Mouse (Mus musculus) limb, embryonic 11.5 days (tissue): ENCODE results near the gene Plekha5. TPM values are rescaled to one million over a fixed set of nuclear protein-coding genes. Genes with fewer than 3 reads are reported as not detected.
"Not testable (repeated sequence)": the region's sequence is repeated elsewhere in the genome, so short reads cannot be mapped to it uniquely, and the experiment has no call there.

Experiments
- ATAC-seq: fragments of 200-750 bp; cut with Nextera tagmentation; 2 replicates; pipeline ENCODE4 v1.8.0; 2017; ENCODE audit warnings: low read depth; ENCODE audit not compliant: insufficient number of reproducible peaks, low FRiP score, low TSS enrichment
- DNase-seq: peaks from one replicate; pipeline ENCODE4 v3.0.0-alpha.2; 2015; ENCODE audit warnings: low spot score
- H3K27ac ChIP-seq: fragments of 300-500 bp; sonication (generic); replicated peaks from 2 replicates; pipeline ENCODE4 v1.5.1; 2014; ENCODE audit warnings: low read depth, mild to moderate bottlenecking, low read length
- H3K27me3 ChIP-seq: fragments of 300-500 bp; sonication (generic); 2 replicates; pipeline ENCODE4 v1.6.1; 2014; ENCODE audit warnings: mild to moderate bottlenecking, low read length, mixed read lengths; ENCODE audit not compliant: control insufficient read depth, insufficient read depth
- H3K36me3 ChIP-seq: fragments of 300-500 bp; sonication (generic); 2 replicates; pipeline ENCODE4 v1.6.1; 2014; ENCODE audit warnings: mild to moderate bottlenecking, low read length, moderate library complexity, mixed read lengths; ENCODE audit not compliant: control insufficient read depth, insufficient read depth
- H3K4me1 ChIP-seq: fragments of 300-500 bp; sonication (generic); 2 replicates; pipeline ENCODE4 v1.6.1; 2014; ENCODE audit warnings: low read length, mixed read lengths; ENCODE audit not compliant: control insufficient read depth, insufficient read depth
- H3K4me2 ChIP-seq: fragments of 300-500 bp; sonication (generic); 2 replicates; pipeline ENCODE4 v1.6.1; 2014; ENCODE audit warnings: low read depth, mild to moderate bottlenecking, moderate library complexity; ENCODE audit not compliant: severe bottlenecking
- H3K4me3 ChIP-seq: fragments of 300-500 bp; sonication (generic); 2 replicates; pipeline ENCODE4 v1.5.1; 2014; ENCODE audit warnings: low read depth, low read length
- H3K9ac ChIP-seq: fragments of 300-500 bp; sonication (generic); 2 replicates; pipeline ENCODE4 v1.6.1; 2014; ENCODE audit warnings: mild to moderate bottlenecking, low read length
- H3K9me3 ChIP-seq: fragments of 300-500 bp; sonication (generic); 2 replicates; pipeline ENCODE4 v1.6.1; 2016; ENCODE audit warnings: low read length; ENCODE audit not compliant: control insufficient read depth
- WGBS: fragments of 180-500 bp; shearing (Covaris S2); extraction: QIAGEN DNeasy Blood & Tissue Kit; methylation state at CpG from one replicate; pipeline ENCODE4 v1.1.7; 2014; 5-methylcytosine and 5-hydroxymethylcytosine counted together
- polyA plus RNA-seq: library from polyadenylated mRNA; unstranded; fragments of >200 nt; fragmentation: Nextera tagmentation; extraction: Ambion mirVana; gene quantifications from 2 replicates; pipeline ENCODE4 v1.2.1, GENCODE M21; 2014

Plekha5 gene
- polyA plus RNA-seq, 1 experiment from 2014 or later = 54.5 TPM

DNA sequence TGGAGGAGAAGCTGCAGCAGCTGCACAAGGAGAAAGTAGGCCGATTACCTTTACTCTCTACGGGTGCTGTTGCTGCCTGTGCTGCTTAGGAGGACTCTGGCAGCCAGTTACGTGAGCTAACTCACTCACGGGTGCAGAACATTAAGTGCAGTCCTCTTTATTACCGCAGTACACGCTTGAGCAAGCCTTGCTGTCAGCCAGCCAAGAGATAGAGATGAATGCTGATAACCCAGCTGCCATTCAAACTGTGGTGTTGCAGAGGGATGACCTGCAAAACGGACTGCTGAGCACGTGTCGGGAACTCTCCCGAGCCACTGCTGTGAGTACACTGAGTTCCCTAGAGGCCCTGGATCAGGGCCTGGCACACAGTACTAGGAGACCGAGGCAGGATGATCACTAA, 146.3 kb downstream of the Plekha5 start:
- 92% methylated on average over 11 of the region's 11 CpGs for WGBS
- no peak for DNase-seq
- Histone ChIP-seq H3K9me3 (no peaks in the 10 kb centered on the region), H3K4me2 (no peak overlapping the region), H3K9ac (no peak overlapping the region), H3K4me3 (no peak overlapping the region), H3K4me1 (no peaks in the 10 kb centered on the region), H3K36me3 (peaks cover 9% of the 10 kb centered on the region), H3K27me3 (no peaks in the 10 kb centered on the region), H3K27ac (no peak overlapping the region)
- no peak for ATAC-seq

DNA sequence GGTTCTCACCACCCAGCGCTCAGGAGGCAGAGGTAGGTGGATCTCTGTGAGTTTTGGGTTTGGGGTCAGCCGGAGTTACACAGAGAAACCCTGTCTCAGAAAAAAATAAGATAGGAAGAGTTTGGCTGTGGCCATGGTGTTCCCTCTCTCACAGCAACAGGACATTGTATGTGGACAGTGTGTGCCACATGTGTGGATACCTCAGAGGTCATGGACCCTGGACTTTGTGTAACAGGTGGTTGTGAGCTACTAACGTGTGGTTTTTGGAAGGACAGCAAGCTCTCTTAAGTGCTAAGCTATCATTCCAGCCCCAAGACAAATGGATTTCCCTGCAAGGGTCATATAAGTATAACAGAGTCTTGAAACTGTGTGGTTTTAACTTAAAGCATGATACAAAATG, 151.1 kb downstream of the Plekha5 start:
- H3K4me3 ChIP-seq = no peak overlapping the region
- no peak overlapping the region for H3K27ac ChIP-seq
- DNase-seq = no peak
- no peaks in the 10 kb centered on the region for H3K4me1 ChIP-seq
- no peaks in the 10 kb centered on the region for H3K27me3 ChIP-seq
- ATAC-seq = no peak
- H3K36me3 ChIP-seq = peaks cover 13% of the 10 kb centered on the region
- no peaks in the 10 kb centered on the region for H3K9me3 ChIP-seq
- H3K9ac ChIP-seq = no peak overlapping the region
- H3K4me2 ChIP-seq = no peak overlapping the region
- WGBS = 92% methylated on average over 3 of the region's 3 CpGs

DNA sequence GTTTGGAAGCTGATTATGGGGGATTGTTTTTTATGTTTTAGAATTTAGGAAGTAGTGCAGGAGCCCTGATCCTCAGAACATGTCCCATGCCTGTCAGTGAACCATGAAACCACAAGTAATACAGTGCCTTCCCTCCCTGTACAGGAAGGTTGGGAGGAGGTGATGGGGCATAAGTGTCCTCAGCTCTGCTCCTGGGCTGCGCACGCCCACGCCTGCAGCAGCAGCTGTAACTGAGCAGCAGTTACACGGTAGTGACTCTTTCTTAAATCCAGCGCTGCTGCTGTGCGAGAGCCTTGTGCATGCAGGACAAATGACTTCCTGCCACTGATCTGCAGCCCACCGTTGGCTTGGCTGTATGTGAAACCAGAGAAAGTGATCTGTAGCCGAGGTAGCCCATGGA, 152.3 kb downstream of the Plekha5 start:
- no peak overlapping the region for H3K4me3 ChIP-seq
- DNase-seq (no peak), ATAC-seq (no peak)
- peaks cover 13% of the 10 kb centered on the region for H3K36me3 ChIP-seq
- no peak overlapping the region for H3K9ac ChIP-seq
- H3K27ac ChIP-seq = no peak overlapping the region
- 73% methylated on average over 8 of the region's 8 CpGs for WGBS
- H3K9me3 ChIP-seq = no peaks in the 10 kb centered on the region
- no peaks in the 10 kb centered on the region for H3K27me3 ChIP-seq
- H3K4me2 ChIP-seq = no peak overlapping the region
- no peaks in the 10 kb centered on the region for H3K4me1 ChIP-seq

DNA sequence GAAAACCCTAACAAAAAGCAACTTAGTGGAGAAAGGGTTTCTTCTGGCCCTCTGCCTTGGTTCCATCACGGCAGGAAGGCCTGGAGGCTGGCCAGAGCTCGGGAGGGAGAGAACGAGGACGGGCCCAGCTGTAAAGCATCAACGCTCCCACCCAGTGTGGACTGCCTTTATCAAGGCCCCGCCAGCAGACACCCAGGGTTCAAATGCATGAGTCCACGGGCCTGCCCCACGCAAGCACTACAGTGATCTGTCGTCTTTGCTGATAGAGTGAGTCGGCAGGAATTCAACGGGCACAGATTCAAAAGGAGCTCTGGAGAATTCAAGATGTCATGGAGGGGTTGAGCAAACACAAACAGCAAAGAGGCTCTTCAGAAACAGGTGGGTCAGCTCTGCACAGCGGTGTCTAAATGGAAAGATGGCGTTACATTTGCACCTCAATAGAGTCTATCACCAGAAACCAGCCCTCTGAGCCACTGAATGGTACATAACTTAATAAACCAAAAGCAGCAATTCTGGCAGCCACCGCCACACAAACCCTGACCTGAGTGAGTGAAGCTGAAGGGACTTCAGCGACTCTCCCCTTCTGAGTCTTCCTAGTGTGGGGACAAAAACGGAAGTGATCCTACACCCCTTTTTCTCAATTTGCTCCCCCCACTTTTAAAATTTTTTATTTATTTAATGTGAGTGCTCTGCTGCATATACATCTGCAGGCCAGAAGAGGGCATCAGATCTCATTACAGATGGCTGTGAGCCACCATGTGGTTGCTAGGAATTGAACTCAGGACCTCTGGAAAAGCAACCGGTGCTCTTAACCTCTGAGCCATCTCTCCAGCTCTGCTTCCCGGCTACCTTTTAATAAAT, 153.3 kb downstream of the Plekha5 start:
- H3K4me1 ChIP-seq = no peaks in the 10 kb centered on the region
- no peak overlapping the region for H3K4me3 ChIP-seq
- 87% methylated on average over 18 of the region's 18 CpGs for WGBS
- H3K27ac ChIP-seq = no peak overlapping the region
- DNase-seq (no peak), ATAC-seq (no peak)
- no peaks in the 10 kb centered on the region for H3K9me3 ChIP-seq
- no peaks in the 10 kb centered on the region for H3K27me3 ChIP-seq
- H3K9ac ChIP-seq = no peak overlapping the region
- no peak overlapping the region for H3K4me2 ChIP-seq
- peaks cover 13% of the 10 kb centered on the region for H3K36me3 ChIP-seq

DNA sequence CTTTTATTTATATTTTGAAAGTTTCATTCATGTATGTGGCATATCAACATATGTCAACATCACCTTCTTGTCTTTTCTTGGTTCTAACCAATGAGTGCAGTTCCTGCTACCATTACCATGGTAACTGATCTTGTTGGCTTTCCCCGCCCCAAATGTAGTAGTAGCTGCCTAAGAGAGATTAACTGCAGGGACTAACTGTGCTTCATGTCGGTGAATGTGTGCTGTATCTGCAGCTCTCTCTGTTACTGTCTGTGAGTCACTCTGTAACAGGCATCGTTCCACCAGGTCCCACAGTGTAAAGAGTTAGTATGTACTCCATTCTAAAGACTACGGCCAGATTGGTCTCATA, 153.9 kb downstream of the Plekha5 start:
- Histone ChIP-seq H3K36me3 (peaks cover 13% of the 10 kb centered on the region), H3K27ac (no peak overlapping the region), H3K4me1 (no peaks in the 10 kb centered on the region), H3K27me3 (no peaks in the 10 kb centered on the region), H3K9ac (no peak overlapping the region), H3K9me3 (no peaks in the 10 kb centered on the region), H3K4me3 (no peak overlapping the region), H3K4me2 (no peak overlapping the region)
- WGBS = 93% methylated on average over 4 of the region's 4 CpGs
- DNase-seq (no peak), ATAC-seq (no peak)

DNA sequence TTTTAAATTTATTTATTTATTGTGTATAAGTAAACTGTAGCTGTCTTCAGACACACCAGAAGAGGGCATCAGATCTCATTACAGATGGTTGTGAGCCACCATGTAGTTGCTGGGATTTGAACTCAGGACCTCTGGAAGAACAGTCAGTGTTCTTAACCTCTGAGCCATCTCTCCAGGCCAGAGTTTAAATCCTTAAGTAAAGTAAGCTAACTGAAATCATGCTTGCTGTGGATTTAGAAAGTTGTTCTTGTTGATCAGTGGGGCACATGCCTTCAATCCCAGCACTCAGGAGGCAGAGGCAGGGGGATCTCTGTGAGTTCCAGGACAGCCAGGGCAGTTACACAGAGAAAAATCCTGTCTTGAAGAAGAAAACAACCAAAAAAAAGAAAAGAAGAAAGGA, 155.1 kb downstream of the Plekha5 start:
- not testable (repeated sequence) for H3K36me3 ChIP-seq, DNase-seq, H3K4me3 ChIP-seq, H3K27ac ChIP-seq, H3K4me1 ChIP-seq, ATAC-seq, H3K27me3 ChIP-seq, H3K9me3 ChIP-seq, H3K9ac ChIP-seq, H3K4me2 ChIP-seq

DNA sequence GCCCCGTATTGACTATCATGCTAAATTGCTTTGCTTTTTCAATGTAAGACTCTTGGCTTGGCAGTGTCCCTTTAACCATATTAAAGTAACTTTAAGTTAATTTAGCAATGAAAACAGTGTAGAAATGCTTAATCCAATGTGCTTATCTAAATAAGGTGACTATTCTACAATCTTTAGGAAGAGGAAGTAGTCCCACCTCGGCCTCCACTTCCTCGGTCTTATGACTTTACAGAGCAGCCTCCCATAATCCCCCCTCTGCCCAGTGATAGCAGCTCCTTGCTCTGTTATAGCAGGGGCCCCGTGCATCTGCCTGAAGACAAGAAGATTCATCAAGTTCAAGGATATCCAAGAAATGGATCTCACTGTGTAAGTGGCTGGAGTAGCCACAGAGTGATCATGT, 156.3 kb downstream of the Plekha5 start:
- ATAC-seq = no peak
- H3K4me1 ChIP-seq = no peaks in the 10 kb centered on the region
- H3K27me3 ChIP-seq = no peaks in the 10 kb centered on the region
- H3K9me3 ChIP-seq = no peaks in the 10 kb centered on the region
- no peak overlapping the region for H3K27ac ChIP-seq
- H3K36me3 ChIP-seq = peaks cover 7% of the 10 kb centered on the region; the same call in 1 of the 2 replicates
- no peak overlapping the region for H3K9ac ChIP-seq
- no peak for DNase-seq
- H3K4me2 ChIP-seq = no peak overlapping the region
- WGBS = 91% methylated on average over 4 of the region's 4 CpGs
- H3K4me3 ChIP-seq = no peak overlapping the region

DNA sequence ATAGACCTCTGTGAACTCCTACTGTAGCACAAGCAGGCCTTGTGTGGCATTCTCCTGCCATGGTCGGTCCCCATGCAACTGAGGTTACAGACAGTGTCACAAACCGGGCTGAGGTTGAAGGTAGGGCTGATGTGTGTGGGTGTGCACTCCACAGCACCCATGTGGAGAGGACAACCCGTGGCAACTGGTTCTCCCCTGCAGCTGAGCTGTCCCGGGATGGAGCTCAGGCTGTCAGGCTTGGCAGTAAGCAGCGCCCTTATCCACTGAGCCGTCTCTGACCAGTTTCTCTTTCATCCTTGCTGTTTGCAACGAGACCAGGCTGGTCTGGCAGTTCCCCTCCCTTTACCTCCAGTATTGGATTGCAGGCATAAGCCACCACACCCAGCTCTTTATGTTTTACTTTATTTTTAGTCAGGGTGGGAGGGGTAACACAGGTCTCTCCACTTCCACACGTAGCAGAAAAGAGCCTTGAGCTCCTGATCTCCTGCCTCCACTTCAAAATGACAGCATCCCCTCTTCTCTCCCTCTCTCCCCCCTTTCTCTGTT, 162.9 kb downstream of the Plekha5 start:
- H3K4me3 ChIP-seq = no peak overlapping the region
- H3K9ac ChIP-seq = no peak overlapping the region
- 90% methylated on average over 8 of the region's 8 CpGs for WGBS
- no peak overlapping the region for H3K4me2 ChIP-seq
- no peaks in the 10 kb centered on the region for H3K27me3 ChIP-seq
- no peak overlapping the region for H3K27ac ChIP-seq
- H3K36me3 ChIP-seq = peaks cover 13% of the 10 kb centered on the region; the same call in 1 of the 2 replicates
- H3K9me3 ChIP-seq = no peaks in the 10 kb centered on the region
- H3K4me1 ChIP-seq = no peaks in the 10 kb centered on the region
- DNase-seq (no peak), ATAC-seq (no peak)
